Mouse (Mus musculus) thymus, adult 2 months (tissue): ENCODE data around the gene Vps37c.

Experiments used
- CTCF ChIP-seq: fragments of 200-500 bp; IDR thresholded peaks from 2 replicates; pipeline ENCODE4 v1.5.1; 2012; ENCODE audit warnings: mild to moderate bottlenecking, control low read depth, low read length, moderate library complexity, borderline replicate concordance; ENCODE audit not compliant: control insufficient read depth, poor library complexity, insufficient read depth; ENCODE audit errors: extremely low read depth
- POLR2A ChIP-seq: fragments of 200-500 bp; IDR thresholded peaks from 2 replicates; pipeline ENCODE4 v1.6.1; 2012; ENCODE audit warnings: mild to moderate bottlenecking, low read length, control low read depth, moderate library complexity; ENCODE audit not compliant: control insufficient read depth, poor library complexity, insufficient read depth; ENCODE audit errors: extremely low read depth

DNA sequence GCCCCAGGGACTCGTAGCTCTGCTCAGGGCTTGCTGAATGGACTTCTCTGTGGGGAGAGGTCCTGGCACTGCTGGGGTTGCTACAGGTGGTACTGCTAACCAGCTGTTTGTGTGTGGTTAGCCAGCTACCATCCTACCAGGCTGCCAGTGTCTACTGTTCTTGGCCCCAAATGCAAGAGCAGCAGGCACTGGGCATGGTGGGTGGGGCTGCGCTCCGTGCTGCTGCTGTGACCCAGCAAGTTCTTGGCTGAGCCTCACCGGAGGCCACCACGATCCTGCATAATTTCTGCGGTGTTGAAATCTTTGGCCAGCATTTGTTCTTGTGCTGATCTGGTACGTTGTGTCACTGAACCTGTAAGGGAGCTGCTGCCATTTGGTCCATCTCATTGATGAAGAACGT lies 14.9 kb downstream of the Vps37c start:
- TF ChIP-seq CTCF (no peak), POLR2A (no peak)
